Mouse (Mus musculus): Measurements from ENCODE around the gene Mxi1. TPM values are rescaled to one million over a fixed set of nuclear protein-coding genes. Genes with fewer than 3 reads are reported as not detected.

Mxi1 gene
- total RNA-seq, 1 experiment from 2014 or later, result 40.2 TPM

GRCm38 (mm10) chr19:53324866-53325265 lies 14.5 kb downstream of the Mxi1 start:
- DNase-seq, result no peak

- peak; percentile 66 for DNase-seq
These were observed 15.4 kb downstream of the Mxi1 start for GRCm38 (mm10) chr19:53325578-53326295.

GRCm38 (mm10) chr19:53328116-53328515 lies 17.8 kb downstream of the Mxi1 start:
- DNase-seq, result no peak

- peak; percentile 92 for DNase-seq
These were observed 19.1 kb downstream of the Mxi1 start for GRCm38 (mm10) chr19:53329221-53329991.

- DNase-seq, result peak; percentile 74
These were observed 19.7 kb downstream of the Mxi1 start for GRCm38 (mm10) chr19:53329992-53330381.

- no peak for DNase-seq
These were observed 21.7 kb downstream of the Mxi1 start for GRCm38 (mm10) chr19:53331882-53332500.

GRCm38 (mm10) chr19:53333730-53334129 lies 23.4 kb downstream of the Mxi1 start:
- no peak for DNase-seq

GRCm38 (mm10) chr19:53335241-53335640 lies 24.9 kb downstream of the Mxi1 start:
- DNase-seq, result no peak

GRCm38 (mm10) chr19:53340423-53340822 lies 30.1 kb downstream of the Mxi1 start:
- no peak for DNase-seq

GRCm38 (mm10) chr19:53343174-53343881 lies 33.0 kb downstream of the Mxi1 start:
- no peak for DNase-seq

- no peak for DNase-seq
These were observed 33.7 kb downstream of the Mxi1 start for GRCm38 (mm10) chr19:53344062-53344461.

- no peak for DNase-seq
These were observed 35.4 kb downstream of the Mxi1 start for GRCm38 (mm10) chr19:53345766-53346165.

GRCm38 (mm10) chr19:53353864-53354263 lies 43.5 kb downstream of the Mxi1 start:
- DNase-seq, result no peak

GRCm38 (mm10) chr19:53354271-53355000 lies 44.1 kb downstream of the Mxi1 start:
- no peak for DNase-seq

- DNase-seq, result no peak
These were observed 44.7 kb downstream of the Mxi1 start for GRCm38 (mm10) chr19:53355065-53355464.

GRCm38 (mm10) chr19:53359160-53360033 lies 49.1 kb downstream of the Mxi1 start:
- peak; percentile 79 for DNase-seq

GRCm38 (mm10) chr19:53360265-53360958 lies 50.1 kb downstream of the Mxi1 start:
- no peak for DNase-seq

- no peak for DNase-seq
These were observed 52.6 kb downstream of the Mxi1 start for GRCm38 (mm10) chr19:53362967-53363366.

GRCm38 (mm10) chr19:53364551-53364950 lies 54.2 kb downstream of the Mxi1 start:
- DNase-seq, result no peak

GRCm38 (mm10) chr19:53364963-53365362 lies 54.6 kb downstream of the Mxi1 start:
- peak; percentile 65 for DNase-seq
